Comparison of ENCODE assay signal across 8 mouse cellular contexts in genomic region chr7:45406157-45407156, GRCm38 (mm10). TPM values are rescaled to one million over a fixed set of nuclear protein-coding genes. Genes with fewer than 3 reads are reported as not detected.
A peak's percentile ranks its signal among the peaks of the same experiment; 100 is the strongest.
DNase-seq lines count a peak whose midpoint lies in the region; ATAC-seq and TF ChIP-seq lines count a peak whose summit lies in the region.

No protein-coding gene starts in this region.

- peak overlapping the region; percentile 77 for H3K4me2 ChIP-seq in heart, embryonic 14.5 days (ENCODE audit: low read length)
- peak overlapping the region; percentile 46 for H3K4me2 ChIP-seq in midbrain, postnatal 0 days (ENCODE audit: low read depth, low read length, poor library complexity, severe bottlenecking)

- peaks cover 13% of the 10 kb centered on the region for H3K4me1 ChIP-seq in embryonic facial prominence, embryonic 10.5 days
- H3K4me1 ChIP-seq in heart, embryonic 14.5 days (ENCODE audit: control insufficient read depth in 2 of 2, insufficient read depth in 2 of 2, low read length in 2 of 2) = peaks cover 5 to 7% of the 10 kb centered on the region in 2 experiments; a peak in 2 of 4 replicates
- H3K4me1 ChIP-seq in midbrain, postnatal 0 days (ENCODE audit: insufficient read depth, low read length) = no peaks in the 10 kb centered on the region

- H3K27ac ChIP-seq in embryonic facial prominence, embryonic 10.5 days (replicated peaks) = peak overlapping the region; percentile 40; the same call in 1 of the 2 replicates
- H3K27ac ChIP-seq in heart, embryonic 14.5 days (replicated peaks in 1 of 2; ENCODE audit: control insufficient read depth in 1 of 2, insufficient read depth in 1 of 2, low read depth in 2 of 2, low read length in 2 of 2) = no peak overlapping the region
- no peak overlapping the region for H3K27ac ChIP-seq in midbrain, postnatal 0 days (ENCODE audit: low read depth, low read length)

- peak overlapping the region; percentile 53 for H3K4me3 ChIP-seq in embryonic facial prominence, embryonic 10.5 days
- H3K4me3 ChIP-seq in heart, embryonic 14.5 days (ENCODE audit: control insufficient read depth in 1 of 2, insufficient read depth in 1 of 2, low read depth in 1 of 2, low read length in 2 of 2) = peak overlapping the region; percentile 45 to 55
- peak overlapping the region; percentile 36 for H3K4me3 ChIP-seq in midbrain, postnatal 0 days (ENCODE audit: low read depth, low read length)

- no peaks in the 10 kb centered on the region for H3K36me3 ChIP-seq in embryonic facial prominence, embryonic 10.5 days (replicated peaks)
- no peaks in the 10 kb centered on the region for H3K36me3 ChIP-seq in heart, embryonic 14.5 days (ENCODE audit: control insufficient read depth, insufficient read depth, low read length)
- no peaks in the 10 kb centered on the region for H3K36me3 ChIP-seq in midbrain, postnatal 0 days (ENCODE audit: insufficient read depth, low read length)

- 2% methylated on average over 114 of the region's 114 CpGs for WGBS in embryonic facial prominence, embryonic 10.5 days
- WGBS in heart, embryonic 14.5 days = under 1% methylated on average over 101 of the region's 114 CpGs
- 3% methylated on average over 89 of the region's 114 CpGs for WGBS in midbrain, postnatal 0 days

- H3K9me3 ChIP-seq in embryonic facial prominence, embryonic 10.5 days = no peaks in the 10 kb centered on the region
- no peaks in the 10 kb centered on the region for H3K9me3 ChIP-seq in heart, embryonic 14.5 days (ENCODE audit: control insufficient read depth, low read length)
- no peaks in the 10 kb centered on the region for H3K9me3 ChIP-seq in midbrain, postnatal 0 days (ENCODE audit: low read length)

- peak overlapping the region; percentile 57 for H3K9ac ChIP-seq in heart, embryonic 14.5 days (ENCODE audit: low read length)
- 0 out of 2 replicates have a peak overlapping the region, but pooled peaks have one; percentile 24 for H3K9ac ChIP-seq in midbrain, postnatal 0 days (replicated peaks; ENCODE audit: low read length, poor library complexity, severe bottlenecking)

- DNase-seq in CD4-positive, CD25-positive, alpha-beta regulatory T cell, adult 2 months (ENCODE audit: low read depth, low spot score) = peak; percentile 37
- peak; percentile 54 for DNase-seq in embryonic facial prominence, embryonic 10.5 days (ENCODE audit: low spot score)
- DNase-seq in kidney, postnatal 36 days = peak; percentile 45 to 75
- DNase-seq in midbrain, postnatal 0 days (ENCODE audit: low spot score) = no peak
- no peak for DNase-seq in left cerebral cortex, adult 11 months (ENCODE audit: low spot score)

- peaks cover 66% of the 10 kb centered on the region for H3K27me3 ChIP-seq in embryonic facial prominence, embryonic 10.5 days (replicated peaks; ENCODE audit: low read depth, poor library complexity, severe bottlenecking)
- peaks cover 55% of the 10 kb centered on the region for H3K27me3 ChIP-seq in heart, embryonic 14.5 days (ENCODE audit: control insufficient read depth, insufficient read depth, low read length)
- peaks cover 64% of the 10 kb centered on the region for H3K27me3 ChIP-seq in midbrain, postnatal 0 days (ENCODE audit: insufficient read depth, low read length)

- ATAC-seq in CD4-positive, CD25-positive, alpha-beta regulatory T cell, adult 4 months = no peak
- no peak for ATAC-seq in heart, embryonic 14.5 days (ENCODE audit: insufficient number of reproducible peaks, insufficient read depth, low FRiP score, low read depth)
- ATAC-seq in midbrain, postnatal 0 days (ENCODE audit: low FRiP score) = no peak
- ATAC-seq in inflammation-experienced regulatory T-cells, adult 6 months = no peak

- TF ChIP-seq CTCF in midbrain, postnatal 0 days (IDR thresholded peaks at IDR 0.05) = no peak

RNA-seq across cellular contexts. Expression of gene Kcna7, which starts 1.0 kb away (rescaled TPM):
- not detected for polyA plus RNA-seq in CD4-positive, CD25-positive, alpha-beta regulatory T cell, adult 4 months (2017; shearing (Covaris generic))
- polyA plus RNA-seq in embryonic facial prominence, embryonic 10.5 days (2016; fragmentation: Nextera tagmentation; extraction: Ambion mirVana) = 0.06 TPM in 1 of 2 replicates, not detected in the other
- 0.32 and 0.38 TPM in 2 replicates for polyA plus RNA-seq in heart, embryonic 14.5 days (2014; fragmentation: Nextera tagmentation; extraction: Ambion mirVana)
- total RNA-seq in midbrain, postnatal 0 days (2014; rRNA removed) = not detected in 2 replicates
- polyA plus RNA-seq in midbrain, postnatal 0 days (2015; fragmentation: Nextera tagmentation; extraction: Ambion mirVana) = 0.06 TPM in 1 of 2 replicates, not detected in the other
- polyA plus RNA-seq in inflammation-experienced regulatory T-cells, adult 6 months (2017; shearing (Covaris generic)) = not detected

RNA-seq across cellular contexts. Expression of gene Ntf5, which starts 7.0 kb away (rescaled TPM):
- not detected for polyA plus RNA-seq in CD4-positive, CD25-positive, alpha-beta regulatory T cell, adult 4 months (2017; shearing (Covaris generic))
- 2.8 TPM in 2 replicates for polyA plus RNA-seq in embryonic facial prominence, embryonic 10.5 days (2016; fragmentation: Nextera tagmentation; extraction: Ambion mirVana)
- polyA plus RNA-seq in heart, embryonic 14.5 days (2014; fragmentation: Nextera tagmentation; extraction: Ambion mirVana) = 1.0 and 1.6 TPM in 2 replicates
- 0.24 TPM in 1 of 2 replicates, not detected in the other for total RNA-seq in midbrain, postnatal 0 days (2014; rRNA removed)
- polyA plus RNA-seq in midbrain, postnatal 0 days (2015; fragmentation: Nextera tagmentation; extraction: Ambion mirVana) = not detected in 2 replicates
- polyA plus RNA-seq in inflammation-experienced regulatory T-cells, adult 6 months (2017; shearing (Covaris generic)) = under 1 TPM in 2 of 3 experiments, not detected in 1; 0.31 to 0.34 TPM

RNA-seq across cellular contexts. Expression of gene Snrnp70, which starts 10.9 kb away (rescaled TPM):
- 100 to 1,000 TPM in 1 of 2 experiments, 10 to 100 TPM in 1; 82.1 to 130 TPM for polyA plus RNA-seq in CD4-positive, CD25-positive, alpha-beta regulatory T cell, adult 4 months (2017; shearing (Covaris generic))
- polyA plus RNA-seq in embryonic facial prominence, embryonic 10.5 days (2016; fragmentation: Nextera tagmentation; extraction: Ambion mirVana) = 285 and 287 TPM in 2 replicates
- 64.1 and 65.2 TPM in 2 replicates for polyA plus RNA-seq in heart, embryonic 14.5 days (2014; fragmentation: Nextera tagmentation; extraction: Ambion mirVana)
- 249 and 258 TPM in 2 replicates for total RNA-seq in midbrain, postnatal 0 days (2014; rRNA removed)
- 108 and 131 TPM in 2 replicates for polyA plus RNA-seq in midbrain, postnatal 0 days (2015; fragmentation: Nextera tagmentation; extraction: Ambion mirVana)
- polyA plus RNA-seq in inflammation-experienced regulatory T-cells, adult 6 months (2017; shearing (Covaris generic)) = 100 to 1,000 TPM in 1 of 3 experiments, 10 to 100 TPM in 2; 72.4 to 131 (median 77.7) TPM

RNA-seq across cellular contexts. Expression of gene Lhb, which starts 14.2 kb away (rescaled TPM):
- polyA plus RNA-seq in CD4-positive, CD25-positive, alpha-beta regulatory T cell, adult 4 months (2017; shearing (Covaris generic)) = not detected
- 0.24 and 0.70 TPM in 2 replicates for polyA plus RNA-seq in embryonic facial prominence, embryonic 10.5 days (2016; fragmentation: Nextera tagmentation; extraction: Ambion mirVana)
- polyA plus RNA-seq in heart, embryonic 14.5 days (2014; fragmentation: Nextera tagmentation; extraction: Ambion mirVana) = not detected in 2 replicates
- 1.8 TPM in 1 of 2 replicates, not detected in the other for total RNA-seq in midbrain, postnatal 0 days (2014; rRNA removed)
- polyA plus RNA-seq in midbrain, postnatal 0 days (2015; fragmentation: Nextera tagmentation; extraction: Ambion mirVana) = 0.32 and 0.70 TPM in 2 replicates
- not detected for polyA plus RNA-seq in inflammation-experienced regulatory T-cells, adult 6 months (2017; shearing (Covaris generic))

RNA-seq across cellular contexts. Expression of gene Gys1, which starts 28.2 kb away (rescaled TPM):
- 10 to 100 TPM in 1 of 2 experiments, 1 to 10 TPM in 1; 9.2 to 18.2 TPM for polyA plus RNA-seq in CD4-positive, CD25-positive, alpha-beta regulatory T cell, adult 4 months (2017; shearing (Covaris generic))
- 44.2 and 45.5 TPM in 2 replicates for polyA plus RNA-seq in embryonic facial prominence, embryonic 10.5 days (2016; fragmentation: Nextera tagmentation; extraction: Ambion mirVana)
- polyA plus RNA-seq in heart, embryonic 14.5 days (2014; fragmentation: Nextera tagmentation; extraction: Ambion mirVana) = 99.1 and 105 TPM in 2 replicates
- 11.5 and 19.7 TPM in 2 replicates for total RNA-seq in midbrain, postnatal 0 days (2014; rRNA removed)
- 12.0 and 12.2 TPM in 2 replicates for polyA plus RNA-seq in midbrain, postnatal 0 days (2015; fragmentation: Nextera tagmentation; extraction: Ambion mirVana)
- polyA plus RNA-seq in inflammation-experienced regulatory T-cells, adult 6 months (2017; shearing (Covaris generic)) = 1 to 10 TPM; 6.7 to 10.0 (median 9.7) TPM

Comparison
In these comparisons a context has a peak if more than half of its experiments do, and no peak if none do; other contexts are left out.
1. DNase-seq: peak in CD4-positive, CD25-positive, alpha-beta regulatory T cell, adult 2 months (single experiment), embryonic facial prominence, embryonic 10.5 days (single experiment) and kidney, postnatal 36 days (2 of 2); none in midbrain, postnatal 0 days (single experiment) and left cerebral cortex, adult 11 months (single experiment).
2. Peak in every context shown above with its lines, with median percentiles within 50 percentile points of each other: H3K4me3 ChIP-seq.